ENCODE assay signal across 8 mouse cellular contexts in genomic region chr1:54039062-54039461, GRCm38 (mm10).
DNase-seq lines count a peak whose midpoint lies in the region; TF ChIP-seq lines count a peak whose summit lies in the region.

No protein-coding gene starts in this region.

- peak; percentile 75 for TF ChIP-seq CTCF in left cerebral cortex, adult 2 months (IDR thresholded peaks at IDR 0.05)

- H3K4me3 ChIP-seq in left cerebral cortex, adult 2 months: no peak overlapping the region

- DNase-seq in left cerebral cortex, adult 2 months (ENCODE audit: extremely low spot score in 1 of 2, low spot score in 2 of 2): no peak
- DNase-seq in left cerebral cortex, postnatal 36 days (ENCODE audit: low spot score in 2 of 2): no peak
- peak; percentile 60 for DNase-seq in R1 (ENCODE audit: low read depth, low spot score)
- peak; percentile 75 for DNase-seq in cerebellum, adult 9-10 months
- peak; percentile 40 for DNase-seq in heart, postnatal 4 days
- peak; percentile 49 for DNase-seq in lung, postnatal 10 days
- no peak for DNase-seq in spleen, postnatal 4 days (ENCODE audit: low spot score in 2 of 2)
- DNase-seq in ovary, postnatal 10 days (ENCODE audit: low spot score): no peak

- intact Hi-C loops in left cerebral cortex, adult 2 months (cut with DNase I): no loop called here
- intact Hi-C loops in left cerebral cortex, postnatal 36 days (cut with DNase I): no loop called here

- H3K27ac ChIP-seq in left cerebral cortex, adult 2 months: no peak overlapping the region

Comparison
In these comparisons a context has a peak if more than half of its experiments do, and no peak if none do; other contexts are left out.
1. DNase-seq: peak in R1 (single experiment), cerebellum, adult 9-10 months (single experiment), heart, postnatal 4 days (single experiment) and lung, postnatal 10 days (single experiment); none in left cerebral cortex, adult 2 months (0 of 2), left cerebral cortex, postnatal 36 days (0 of 2), spleen, postnatal 4 days (0 of 2) and ovary, postnatal 10 days (single experiment).